Mouse (Mus musculus) B cell, adult 67 days (primary cell): ENCODE data around the gene Tomm70a. TPM values are rescaled to one million over a fixed set of nuclear protein-coding genes. Genes with fewer than 3 reads are reported as not detected.

ENCODE experiments used
- total RNA-seq, 2 experiments: library from RNA; stranded (reverse); gene quantifications; 4 replicates each; pipeline ENCODE4 v1.2.4; 2023

Tomm70a gene
- total RNA-seq = 10 to 100 TPM; 31.6 to 33.1 TPM

GRCm38 (mm10) chr16:57120913-57121815, at the start of gene Tomm70a:
Tomm70a (plus strand) TSS chr16:57121703.

GRCm38 (mm10) chr16:57166611-57167513, 45.4 kb downstream of the Tomm70a start, which contains the start of gene Nit2:
Nit2 (minus strand) TSS chr16:57167341.

Other genes with a start within 250 kb of the Tomm70a start
- not detected for gene Tmem45a, start 235.5 kb upstream of the Tomm70a start, total RNA-seq
- not detected for gene Lnp1, start 193.6 kb upstream of the Tomm70a start, total RNA-seq
- not detected for gene Tmem45a2, start 50.3 kb upstream of the Tomm70a start, total RNA-seq
- 10 to 100 TPM; 19.0 to 24.2 TPM for gene Nit2, start 45.6 kb downstream of the Tomm70a start, total RNA-seq
- 10 to 100 TPM; 62.8 to 73.2 TPM for gene Tbc1d23, start 109.8 kb downstream of the Tomm70a start, total RNA-seq
- gene Tmem30c, start 171.2 kb downstream of the Tomm70a start, total RNA-seq = not detected
- 100 to 1,000 TPM; 221 to 251 TPM for gene Filip1l, start 231.4 kb downstream of the Tomm70a start, total RNA-seq